Mouse (Mus musculus): ENCODE results near the gene Hist2h3b.
A peak's percentile ranks its signal among the peaks of the same experiment; 100 is the strongest.
"Not testable (repeated sequence)": the region's sequence is repeated elsewhere in the genome, so short reads cannot be mapped to it uniquely, and the experiment has no call there.

Hist2h3b gene

DNA sequence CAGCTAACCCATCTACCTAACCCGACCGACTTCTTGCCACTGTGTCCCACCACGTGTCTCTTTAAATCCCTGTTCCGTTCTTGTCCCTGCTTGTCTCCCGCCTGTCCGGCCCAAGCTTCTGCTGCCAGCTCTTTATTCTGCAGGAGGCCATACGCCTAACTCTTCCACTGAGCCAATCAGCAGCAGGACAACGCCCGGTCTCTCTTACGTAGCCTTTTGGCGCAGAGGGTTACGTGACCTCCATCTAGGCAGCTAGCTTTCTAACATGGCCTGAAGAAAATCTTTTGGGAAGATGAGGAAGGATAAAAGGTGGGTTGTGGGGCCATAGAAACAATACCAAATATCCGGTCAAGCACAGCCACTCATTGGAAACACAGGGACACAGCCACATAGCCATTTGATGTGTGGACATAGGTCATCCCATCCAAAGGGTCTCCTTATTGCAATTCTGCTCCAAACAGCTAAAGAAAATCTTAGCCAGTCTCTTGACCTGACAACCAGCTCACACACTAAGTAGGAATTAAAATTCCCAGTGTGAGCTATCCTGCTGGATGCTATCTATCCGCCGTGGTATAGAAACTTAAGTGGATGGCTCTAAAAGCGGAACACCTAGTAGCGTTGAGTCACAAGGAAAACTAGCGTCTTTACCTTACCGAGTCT, 6.1 kb upstream of the Hist2h3b start:
- peak; percentile 81 to 86 for DNase-seq (ENCODE audit: low spot score in 2 of 2)

DNA sequence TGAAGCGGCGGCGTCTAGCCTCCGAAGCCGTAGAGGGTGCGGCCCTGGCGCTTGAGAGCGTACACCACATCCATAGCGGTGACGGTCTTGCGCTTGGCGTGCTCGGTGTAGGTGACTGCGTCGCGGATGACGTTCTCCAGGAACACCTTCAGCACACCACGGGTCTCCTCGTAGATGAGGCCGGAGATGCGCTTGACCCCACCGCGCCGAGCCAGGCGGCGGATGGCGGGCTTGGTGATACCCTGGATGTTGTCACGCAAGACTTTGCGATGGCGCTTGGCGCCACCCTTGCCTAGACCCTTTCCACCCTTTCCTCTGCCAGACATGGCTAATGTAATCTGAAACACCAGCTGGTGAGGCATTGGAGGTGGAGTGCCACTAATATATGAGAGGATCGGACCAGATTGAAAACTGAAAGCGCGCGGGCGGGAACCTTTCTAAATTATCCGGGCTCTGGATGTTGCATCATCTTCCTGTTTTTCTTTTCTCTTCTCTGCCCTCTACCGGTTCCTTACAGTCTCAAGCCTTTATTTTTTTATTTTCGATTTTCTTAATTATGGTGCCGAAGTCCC, 5.4 kb upstream of the Hist2h3b start, which contains the start of gene Hist2h4:
Hist2h4 (minus strand) TSS at position 333 of the 572 bp plus-strand sequence.
- DNase-seq (ENCODE audit: low spot score in 2 of 2) = peak; percentile 94 to 97

DNA sequence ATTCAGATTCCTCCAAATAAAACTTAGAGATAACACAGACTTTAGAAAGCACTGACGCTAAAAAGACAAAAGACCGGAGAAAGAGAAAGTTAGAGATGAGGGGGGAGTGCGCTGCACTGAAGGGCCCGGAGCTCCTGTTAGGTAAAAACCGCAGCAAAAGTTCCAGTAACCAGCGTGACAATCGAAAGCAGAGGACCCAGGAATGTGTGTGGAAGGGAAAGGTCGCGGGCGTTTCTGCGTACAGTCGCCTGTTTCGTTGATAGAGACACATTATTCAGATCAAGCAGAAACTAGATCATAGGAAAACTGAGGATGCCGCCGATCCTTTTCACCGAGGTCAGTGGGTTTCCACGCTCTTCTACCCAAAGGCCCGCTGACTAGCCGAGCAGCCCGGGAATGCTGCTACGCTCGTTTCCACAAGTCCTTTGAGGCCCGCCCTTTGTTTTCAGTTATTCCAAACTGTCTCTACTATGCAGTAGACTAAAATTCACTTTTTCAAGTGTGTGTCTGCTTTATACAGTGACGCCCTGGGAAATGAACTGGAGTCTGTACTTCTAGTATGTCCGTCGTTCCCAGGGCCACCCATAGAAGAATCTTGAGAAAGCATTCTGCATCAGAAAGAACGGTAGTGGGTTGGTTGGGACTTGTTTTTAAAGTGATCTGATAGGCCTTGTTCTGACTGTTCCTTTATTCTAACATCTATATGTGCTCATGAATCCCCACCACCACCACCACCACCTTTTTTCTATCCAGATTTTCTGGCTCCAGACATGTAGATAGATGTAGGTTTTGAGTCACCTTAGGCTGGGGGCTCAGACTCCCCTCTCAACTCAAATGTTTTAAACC, 4.7 kb upstream of the Hist2h3b start:
- DNase-seq (ENCODE audit: low spot score in 2 of 2) = peak in 1 of 2 experiments; percentile 36

DNA sequence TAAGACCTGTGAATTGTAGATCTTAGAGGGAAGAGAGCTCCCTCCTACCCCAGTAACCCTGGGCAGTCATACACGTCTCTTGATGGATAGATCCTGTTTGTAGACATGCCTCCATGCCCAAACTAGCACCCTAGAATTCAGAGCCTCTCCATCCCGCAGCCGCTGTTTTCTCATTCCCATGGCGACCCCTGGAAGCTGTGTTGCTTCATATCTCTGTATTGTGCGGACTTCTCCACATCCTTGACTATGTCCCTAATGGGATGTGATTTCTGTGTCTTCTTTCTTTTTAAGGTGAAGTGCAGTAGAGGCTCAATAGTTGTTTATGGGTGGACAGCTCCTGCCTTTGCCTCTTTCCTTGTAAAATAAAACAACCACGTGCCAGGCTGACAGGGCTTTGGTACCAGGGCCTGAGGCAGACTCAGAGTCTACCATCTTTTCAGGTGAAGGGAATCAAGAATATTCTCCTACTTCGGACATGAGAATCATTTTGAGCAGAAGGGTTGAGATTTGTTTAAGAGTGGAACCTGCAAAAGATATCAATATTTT, 4.0 kb upstream of the Hist2h3b start:
- DNase-seq (ENCODE audit: low spot score in 2 of 2) = no peak

DNA sequence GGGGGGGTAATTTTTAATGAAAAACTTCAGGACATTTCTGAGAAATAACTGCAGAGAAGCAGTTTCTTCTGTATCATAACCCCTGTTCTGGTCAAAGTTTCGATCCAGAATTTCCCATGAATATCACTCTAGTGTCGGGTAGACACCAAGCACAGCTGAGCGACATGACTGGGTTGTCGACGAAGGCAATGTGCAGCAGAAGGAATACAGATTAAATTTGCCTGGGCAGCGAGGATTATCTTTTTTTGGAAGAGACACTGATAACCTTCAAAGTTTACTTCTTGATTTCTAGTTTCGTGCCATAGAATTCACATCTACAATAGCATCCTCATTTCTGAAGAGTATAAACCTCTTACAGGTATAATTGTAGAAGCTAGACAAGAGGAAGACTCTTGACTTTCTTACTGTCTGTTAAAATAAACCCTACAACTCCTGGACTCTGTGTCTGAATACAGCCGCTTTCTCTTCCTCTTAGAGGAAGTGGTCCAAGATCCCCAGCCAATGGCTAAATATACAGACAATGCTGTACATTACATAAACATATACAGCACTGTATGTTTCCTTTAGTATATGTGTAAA, 2.2 kb upstream of the Hist2h3b start:
- DNase-seq (ENCODE audit: low spot score in 2 of 2) = no peak

DNA sequence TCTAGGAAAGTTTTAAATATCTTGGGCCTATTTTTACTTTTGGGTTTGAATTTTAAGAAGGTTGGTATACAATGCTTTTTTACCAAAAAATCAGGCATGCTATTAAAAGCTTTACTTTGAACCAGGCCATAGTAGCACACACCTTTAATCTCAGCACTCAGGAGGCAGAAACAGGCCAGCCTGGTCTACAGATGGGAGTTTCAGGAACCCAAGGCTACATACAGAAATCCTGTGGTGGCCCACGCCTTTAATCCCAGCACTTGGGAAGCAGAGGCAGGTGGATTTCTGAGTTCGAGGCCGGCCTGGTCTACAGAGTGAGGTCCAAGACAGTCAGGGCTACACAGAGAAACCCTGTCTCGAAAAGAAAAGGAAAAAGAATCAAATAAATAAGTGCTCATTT, 913 bp upstream of the Hist2h3b start:
- DNase-seq (ENCODE audit: low spot score in 2 of 2) = no peak

DNA sequence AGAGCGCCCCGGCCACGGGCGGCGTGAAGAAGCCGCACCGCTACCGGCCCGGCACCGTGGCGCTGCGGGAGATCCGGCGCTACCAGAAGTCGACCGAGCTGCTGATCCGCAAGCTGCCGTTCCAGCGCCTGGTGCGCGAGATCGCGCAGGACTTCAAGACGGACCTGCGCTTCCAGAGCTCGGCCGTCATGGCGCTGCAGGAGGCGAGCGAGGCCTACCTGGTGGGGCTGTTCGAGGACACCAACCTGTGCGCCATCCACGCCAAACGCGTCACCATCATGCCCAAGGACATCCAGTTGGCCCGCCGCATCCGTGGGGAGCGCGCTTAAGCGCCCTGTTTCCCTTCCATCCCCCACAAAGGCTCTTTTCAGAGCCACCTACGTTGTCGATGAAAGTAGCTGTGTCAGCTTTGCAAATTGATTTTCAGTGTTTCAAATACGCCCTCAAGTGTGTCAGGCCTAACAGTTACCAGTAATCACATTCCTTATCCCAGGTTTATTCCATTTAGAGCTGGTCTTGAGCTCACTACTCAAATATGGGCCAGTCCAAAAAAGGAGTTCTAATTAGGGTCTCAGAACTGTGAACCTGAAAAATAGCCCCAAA, 423 bp downstream of the Hist2h3b start:
- not testable (repeated sequence) for DNase-seq (ENCODE audit: low spot score in 2 of 2)

DNA sequence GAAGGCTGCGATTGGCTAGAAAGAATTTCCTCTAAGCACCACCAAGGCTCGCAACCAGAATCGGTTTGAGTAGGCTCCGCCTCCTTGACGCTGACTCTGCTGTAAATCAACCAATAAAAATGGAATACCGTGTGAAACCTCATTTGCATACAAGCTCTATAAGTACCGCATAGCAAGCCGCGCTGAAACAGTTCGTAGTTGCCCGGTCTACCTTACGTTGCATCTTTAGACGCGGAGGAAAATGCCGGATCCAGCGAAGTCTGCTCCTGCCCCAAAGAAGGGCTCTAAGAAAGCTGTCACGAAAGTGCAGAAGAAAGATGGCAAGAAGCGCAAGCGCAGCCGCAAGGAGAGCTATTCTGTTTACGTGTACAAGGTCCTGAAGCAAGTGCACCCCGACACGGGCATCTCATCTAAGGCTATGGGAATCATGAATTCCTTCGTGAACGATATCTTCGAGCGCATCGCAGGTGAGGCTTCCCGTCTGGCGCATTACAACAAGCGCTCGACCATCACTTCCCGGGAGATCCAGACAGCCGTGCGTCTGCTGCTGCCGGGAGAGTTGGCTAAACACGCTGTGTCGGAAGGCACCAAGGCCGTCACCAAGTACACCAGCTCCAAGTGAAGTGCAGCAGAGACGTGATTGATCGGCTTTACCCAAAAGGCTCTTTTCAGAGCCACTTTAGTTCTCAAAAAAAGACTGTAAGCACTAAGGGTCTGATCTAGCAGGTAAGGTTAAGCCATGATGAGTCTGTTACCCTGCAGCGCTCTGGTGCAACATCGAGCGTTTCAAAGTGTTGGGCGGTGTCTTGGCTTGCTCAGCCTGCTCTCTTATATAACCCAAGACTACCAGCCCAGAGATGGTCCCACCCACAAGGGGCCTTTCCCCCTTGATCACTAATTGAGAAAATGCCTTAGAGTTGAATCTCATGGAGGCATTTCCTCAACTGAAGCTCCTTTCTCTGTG, 1.3 kb downstream of the Hist2h3b start, which contains the start of gene Hist2h2bb:
Hist2h2bb (plus strand) TSS at position 242 of the 964 bp plus-strand sequence.
- peak; percentile 94 to 97 for DNase-seq (ENCODE audit: low spot score in 2 of 2)

DNA sequence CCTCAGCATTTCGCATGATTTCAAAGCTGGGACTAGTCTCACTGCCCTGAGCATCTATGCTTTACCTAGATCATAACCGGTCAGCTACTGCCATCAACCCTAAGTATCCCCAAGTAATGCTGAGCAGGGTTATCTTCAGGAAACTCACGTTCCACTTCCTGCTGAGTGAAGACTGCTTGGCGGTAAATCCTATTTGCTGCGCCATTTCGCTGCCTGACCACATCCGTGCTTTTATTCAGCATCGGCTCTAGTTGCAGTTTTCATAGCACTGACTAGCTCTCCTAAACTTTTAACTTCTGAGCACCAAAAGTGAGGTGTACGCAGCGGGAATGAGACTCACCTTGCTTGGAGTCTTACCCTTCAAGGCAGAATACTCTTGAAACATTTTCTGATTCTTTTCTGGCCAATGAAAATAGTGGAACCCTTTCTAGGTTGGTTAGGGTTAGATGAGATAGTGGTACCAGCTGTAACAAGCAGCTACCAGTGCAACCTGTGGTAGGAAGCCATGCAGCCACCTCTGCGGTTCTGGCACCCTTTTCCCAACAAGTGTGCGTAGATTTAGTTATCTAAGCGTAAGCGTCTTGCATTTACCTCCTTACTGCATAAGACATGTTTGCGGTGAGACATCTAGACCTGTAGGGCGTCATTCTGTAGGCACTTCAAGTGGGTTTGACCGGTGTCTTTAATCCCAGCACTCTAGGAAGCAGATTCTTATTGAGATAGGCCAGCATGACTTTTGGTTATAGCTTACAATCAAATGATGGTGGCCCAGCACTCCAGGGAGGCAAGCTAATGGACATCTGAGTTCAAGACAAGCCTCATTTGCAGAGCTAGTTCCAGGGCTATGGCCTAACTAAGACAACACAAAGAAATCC, 5.4 kb downstream of the Hist2h3b start:
- DNase-seq (ENCODE audit: low spot score in 2 of 2) = peak; percentile 46 to 47

DNA sequence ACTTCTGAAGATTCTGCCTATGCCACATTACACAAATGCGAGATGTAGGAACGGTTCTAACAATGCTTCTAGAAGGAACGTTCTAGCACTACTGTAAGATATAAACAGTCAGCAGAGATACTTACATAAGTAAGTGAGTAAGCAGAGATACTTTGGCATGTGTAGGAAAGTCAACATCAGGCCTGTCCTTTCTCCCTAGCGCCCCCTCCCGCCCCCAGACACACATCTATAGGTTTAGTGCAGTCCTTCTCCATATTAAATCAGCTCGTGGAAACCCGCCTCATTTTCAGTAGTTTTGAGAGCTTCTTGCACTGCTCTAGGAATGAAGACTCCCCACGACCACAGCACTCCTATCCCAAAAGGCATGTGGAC, 9.0 kb downstream of the Hist2h3b start:
- DNase-seq (ENCODE audit: low spot score in 2 of 2) = peak; percentile 68 to 76

DNA sequence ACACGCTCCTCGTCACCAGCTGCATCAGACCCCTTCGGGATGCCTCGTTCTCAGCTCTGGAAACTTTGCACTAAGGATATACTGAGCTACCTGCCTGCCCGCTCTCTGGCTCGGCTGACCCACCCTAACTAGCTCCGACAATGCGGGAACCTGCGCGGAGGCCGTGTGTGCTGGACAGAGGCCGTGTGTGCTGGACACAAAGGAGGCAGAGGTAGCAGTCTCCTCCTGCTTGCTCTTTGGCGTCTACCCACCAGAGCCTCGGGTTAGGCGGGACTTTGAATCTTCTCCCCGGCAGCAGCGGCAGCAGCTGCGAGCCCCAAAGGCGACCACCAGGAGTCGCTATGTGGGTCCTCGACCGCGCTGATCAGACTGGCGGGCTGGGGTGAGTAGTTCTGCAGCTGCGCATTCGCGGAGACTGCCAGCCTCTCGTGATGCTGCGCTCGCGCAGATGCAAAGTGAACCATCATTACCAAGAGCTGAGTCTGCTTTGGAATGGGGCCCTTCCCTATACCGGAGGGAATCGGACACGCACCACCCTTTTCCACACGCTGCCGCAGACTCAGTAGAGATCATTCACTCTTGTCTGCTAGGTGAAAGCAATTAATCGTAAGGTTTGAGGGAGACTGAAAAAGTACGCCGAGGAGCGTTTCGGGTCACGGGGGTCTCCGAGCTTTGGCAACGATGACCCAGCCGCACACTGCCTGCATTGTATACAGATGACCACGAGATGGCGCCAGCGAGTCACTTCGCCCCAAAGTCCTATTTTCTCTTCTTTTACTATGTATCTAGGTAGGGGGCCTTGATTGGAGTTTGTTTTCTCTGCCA, 9.6 kb downstream of the Hist2h3b start:
- DNase-seq (ENCODE audit: low spot score in 2 of 2) = peak; percentile 90 to 91

DNA sequence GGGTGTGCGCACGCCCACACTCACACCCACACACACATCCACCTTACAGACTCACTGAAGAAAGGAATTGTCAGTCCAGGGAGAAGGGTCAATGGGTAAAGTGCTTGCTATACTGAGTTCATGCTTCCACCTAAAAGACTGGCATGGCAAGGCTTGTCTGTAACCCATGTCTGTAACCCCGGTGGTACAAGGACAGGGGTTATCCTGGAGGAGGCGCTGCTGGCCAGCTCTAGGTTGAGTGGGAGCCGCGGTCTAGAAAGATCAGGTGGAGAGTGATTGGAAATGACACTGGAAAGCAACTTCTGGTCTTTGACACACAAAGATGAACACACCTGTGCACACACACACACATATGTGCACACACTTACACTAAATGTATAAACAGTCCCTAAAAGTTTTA, 12.2 kb downstream of the Hist2h3b start:
- DNase-seq (ENCODE audit: low spot score in 2 of 2) = no peak

DNA sequence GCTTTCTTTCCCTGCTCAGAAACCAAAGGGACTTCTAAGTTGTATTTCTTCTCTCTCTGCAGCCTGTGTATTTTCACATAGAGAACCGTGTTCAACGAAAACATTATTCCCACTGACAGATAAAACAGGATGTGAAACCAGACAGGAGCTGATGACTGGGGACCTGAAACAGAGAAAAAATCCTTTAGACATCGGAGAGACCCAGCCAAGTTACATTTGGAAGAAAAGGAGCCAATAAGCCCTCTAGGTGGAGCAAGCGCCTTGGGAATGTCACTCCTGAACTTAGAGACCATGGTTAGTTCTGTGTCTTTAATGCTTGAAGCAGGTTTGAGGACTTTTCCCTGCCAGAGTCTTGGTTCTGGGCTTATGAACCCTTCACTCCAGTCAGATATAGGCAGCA, 16.0 kb downstream of the Hist2h3b start:
- peak in 1 of 2 experiments; percentile 15 for DNase-seq (ENCODE audit: low spot score in 2 of 2)

DNA sequence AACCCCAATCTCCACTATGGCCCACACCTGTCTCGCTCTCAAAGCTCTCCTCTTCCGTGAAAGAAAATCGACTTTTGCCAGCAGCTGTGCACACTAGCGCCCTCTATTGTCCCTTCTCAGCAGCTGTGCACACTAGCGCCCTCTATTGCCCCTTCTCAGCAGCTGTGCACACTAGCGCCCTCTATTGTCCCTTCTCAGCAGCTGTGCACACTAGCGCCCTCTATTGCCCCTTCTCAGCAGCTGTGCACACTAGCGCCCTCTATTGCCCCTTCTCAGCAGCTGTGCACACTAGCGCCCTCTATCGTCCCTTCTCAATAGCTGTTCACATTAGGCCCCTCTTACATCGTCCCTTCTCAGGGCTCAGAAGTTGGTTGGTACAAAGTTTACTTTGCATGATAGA, 18.9 kb downstream of the Hist2h3b start:
- not testable (repeated sequence) for DNase-seq (ENCODE audit: low spot score in 2 of 2)

DNA sequence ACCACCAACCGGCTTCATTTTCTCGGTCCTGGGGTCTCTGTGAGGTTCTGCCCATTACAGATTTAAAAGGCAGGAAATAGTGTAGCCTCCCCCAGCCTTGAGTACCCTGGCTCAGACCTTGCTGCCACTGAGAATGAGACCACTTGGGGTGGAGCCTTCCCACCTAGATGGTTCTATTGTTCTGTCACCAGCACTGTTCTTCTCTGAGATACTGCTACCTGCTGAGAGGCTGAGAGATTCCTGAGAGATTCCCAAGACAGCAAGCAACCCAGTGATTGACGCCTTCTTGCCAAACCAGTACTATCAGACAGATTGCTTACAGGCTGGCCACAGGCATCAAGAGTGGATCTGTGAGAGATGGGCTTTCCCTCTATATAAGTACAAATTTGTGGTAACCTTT, 20.7 kb downstream of the Hist2h3b start:
- DNase-seq (ENCODE audit: low spot score in 2 of 2) = no peak

DNA sequence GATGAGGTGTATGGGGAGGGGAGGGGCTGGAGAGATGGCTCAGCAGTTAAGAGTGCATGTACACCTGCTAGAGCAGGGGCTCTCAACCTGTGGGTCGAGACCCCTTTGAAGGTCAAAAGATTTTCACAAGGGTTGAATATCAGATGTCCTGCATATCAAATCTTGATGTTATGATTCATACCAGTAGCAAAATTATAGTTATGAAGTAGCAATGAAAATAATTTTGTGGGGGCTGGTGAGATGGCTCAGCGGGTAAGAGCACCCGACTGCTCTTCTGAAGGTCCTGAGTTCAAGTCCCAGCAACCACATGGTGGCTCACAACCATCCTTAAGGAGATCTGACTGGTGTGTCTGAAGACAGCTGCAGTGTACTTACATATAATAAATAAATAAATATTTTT, 22.3 kb downstream of the Hist2h3b start:
- not testable (repeated sequence) for DNase-seq (ENCODE audit: low spot score in 2 of 2)

DNA sequence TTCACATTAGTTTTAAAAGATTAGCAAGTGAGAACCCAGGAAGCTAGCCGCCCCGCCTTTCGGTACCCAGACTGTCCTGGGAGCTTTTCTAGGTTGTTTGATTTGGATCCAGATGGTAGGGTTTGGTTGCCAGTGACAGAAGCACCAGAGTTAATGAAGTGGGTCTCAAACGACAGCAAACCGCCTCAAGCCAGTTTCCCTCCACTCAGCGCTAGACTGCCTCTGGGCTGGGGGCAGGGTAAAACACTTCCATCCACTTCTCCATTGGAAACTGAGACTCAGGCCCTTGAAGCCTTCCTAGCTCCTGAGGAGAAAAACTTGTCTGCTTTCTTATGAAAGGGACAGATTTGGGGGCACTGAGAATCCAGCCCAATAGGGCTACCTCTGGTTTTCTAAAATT, 24.2 kb downstream of the Hist2h3b start:
- DNase-seq (ENCODE audit: low spot score in 2 of 2) = no peak

DNA sequence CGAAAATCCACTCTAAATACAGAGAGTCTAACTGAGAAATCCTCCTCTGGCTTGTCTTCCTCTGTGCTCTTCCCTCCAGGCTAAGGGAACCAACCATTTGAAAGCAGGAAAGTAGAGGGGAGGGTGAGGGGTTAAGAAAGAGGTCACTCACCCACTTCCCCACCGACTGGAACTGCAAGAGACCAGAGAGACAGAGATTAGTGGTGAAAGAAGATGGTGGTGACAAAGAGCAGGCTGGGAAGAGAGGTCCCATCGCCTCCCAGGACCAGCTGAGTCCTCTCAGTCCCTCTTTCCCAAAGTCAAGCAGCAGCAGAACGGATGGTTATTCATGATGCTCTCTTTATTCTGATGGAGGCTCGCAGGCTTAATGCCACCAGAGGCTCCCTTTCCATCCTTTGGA, 24.9 kb downstream of the Hist2h3b start:
- DNase-seq (ENCODE audit: low spot score in 2 of 2) = no peak
